In the genomic region with DNA sequence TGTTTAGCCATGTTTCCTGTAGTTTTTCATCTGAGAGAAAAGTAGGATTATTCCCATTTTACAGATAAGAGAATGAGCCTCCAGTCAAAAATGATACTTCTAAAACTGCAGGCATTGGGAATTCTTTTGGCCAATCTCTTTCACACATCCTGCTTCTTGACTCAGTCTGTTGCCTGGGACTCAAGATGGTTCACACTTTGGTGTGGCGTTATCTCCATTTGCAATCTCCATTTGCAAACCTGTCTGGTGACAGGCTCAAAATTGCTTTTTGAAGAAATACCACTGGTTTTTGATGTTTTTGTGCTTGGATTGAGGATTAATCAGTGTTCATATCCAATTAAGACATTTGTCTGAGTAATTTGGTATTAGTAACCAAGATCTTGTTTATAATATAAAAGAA, we compare ENCODE assay signal across 11 mouse cellular contexts. TPM values are rescaled to one million over a fixed set of nuclear protein-coding genes. Genes with fewer than 3 reads are reported as not detected.
A peak's percentile ranks its signal among the peaks of the same experiment; 100 is the strongest.
DNase-seq lines count a peak whose midpoint lies in the region; ATAC-seq lines count a peak whose summit lies in the region.
"Had no signal": no experiment of that assay in that cellular context is flagged by ENCODE, and none has a peak within 500 bp of the region (broad histone marks: within the 10 kb centered on the region; RNA-seq: fewer than 3 reads in every experiment).

No protein-coding gene starts in this region.

- no peak overlapping the region for H3K9ac ChIP-seq in heart, embryonic 12.5 days
- H3K9ac ChIP-seq in lung, embryonic 16.5 days (ENCODE audit: low read length) = no peak overlapping the region
- H3K9ac ChIP-seq in hindbrain, embryonic 15.5 days = no peak overlapping the region
- H3K9ac ChIP-seq in neural tube, embryonic 12.5 days = no peak overlapping the region

- no peaks in the 10 kb centered on the region for H3K27me3 ChIP-seq in heart, embryonic 12.5 days (replicated peaks)
- H3K27me3 ChIP-seq in lung, embryonic 16.5 days (ENCODE audit: control insufficient read depth, insufficient read depth, low read depth, low read length) = no peaks in the 10 kb centered on the region
- H3K27me3 ChIP-seq in hindbrain, embryonic 15.5 days = no peaks in the 10 kb centered on the region
- no peaks in the 10 kb centered on the region for H3K27me3 ChIP-seq in neural tube, embryonic 12.5 days (replicated peaks)

- no peak for DNase-seq in heart, postnatal 14 days
- no peak for DNase-seq in lung, postnatal 25 days (ENCODE audit: low spot score)
- DNase-seq in layer of hippocampus, postnatal 25 days (ENCODE audit: extremely low spot score in 1 of 2, low spot score in 1 of 2) = no peak
- DNase-seq in adrenal gland, adult 18-20 months (ENCODE audit: low spot score in 2 of 2) = no peak
- DNase-seq: cerebellum, adult 8-10 months; kidney, postnatal 25 days; lung, postnatal 36 days had no signal

- peaks cover 7% of the 10 kb centered on the region; the same call in 1 of the 2 replicates for H3K36me3 ChIP-seq in heart, embryonic 12.5 days
- H3K36me3 ChIP-seq in lung, embryonic 16.5 days (ENCODE audit: control insufficient read depth, insufficient read depth, low read length) = peaks cover 2% of the 10 kb centered on the region; the same call in 1 of the 2 replicates
- no peaks in the 10 kb centered on the region for H3K36me3 ChIP-seq in hindbrain, embryonic 15.5 days
- H3K36me3 ChIP-seq in neural tube, embryonic 12.5 days = 0 out of 2 replicates have a peak, but pooled peaks cover 3% of the 10 kb centered on the region

- no peaks in the 10 kb centered on the region for H3K9me3 ChIP-seq in heart, embryonic 12.5 days (replicated peaks)
- H3K9me3 ChIP-seq in lung, embryonic 16.5 days (ENCODE audit: control insufficient read depth, low read length) = no peaks in the 10 kb centered on the region
- no peaks in the 10 kb centered on the region for H3K9me3 ChIP-seq in hindbrain, embryonic 15.5 days
- H3K9me3 ChIP-seq in neural tube, embryonic 12.5 days = no peaks in the 10 kb centered on the region

- ATAC-seq in heart, embryonic 12.5 days (ENCODE audit: insufficient number of reproducible peaks, low FRiP score) = no peak
- no peak for ATAC-seq in lung, embryonic 16.5 days (ENCODE audit: low read depth)
- no peak for ATAC-seq in hindbrain, embryonic 15.5 days (ENCODE audit: low FRiP score, low read depth)
- no peak for ATAC-seq in neural tube, embryonic 12.5 days (ENCODE audit: low FRiP score, low read depth)

- peak overlapping the region; percentile 36; the same call in 1 of the 2 replicates for H3K4me2 ChIP-seq in heart, embryonic 12.5 days
- peak overlapping the region; percentile 27; the same call in 1 of the 2 replicates for H3K4me2 ChIP-seq in lung, embryonic 16.5 days (ENCODE audit: low read depth, low read length)
- peak overlapping the region; percentile 44 for H3K4me2 ChIP-seq in hindbrain, embryonic 15.5 days
- peak overlapping the region; percentile 62 for H3K4me2 ChIP-seq in neural tube, embryonic 12.5 days (replicated peaks)

- H3K4me3 ChIP-seq in heart, embryonic 12.5 days = peak overlapping the region; percentile 19; the same call in 1 of the 2 replicates
- H3K4me3 ChIP-seq in lung, embryonic 16.5 days (ENCODE audit: low read length) = no peak overlapping the region
- no peak overlapping the region for H3K4me3 ChIP-seq in hindbrain, embryonic 15.5 days
- peak overlapping the region; percentile 15; the same call in 1 of the 2 replicates for H3K4me3 ChIP-seq in neural tube, embryonic 12.5 days

- intact Hi-C loops in heart, postnatal 14 days (cut with DNase I) = loop anchor here (5.0 kb wide), 1 partner anchor 39 kb away; no protein-coding TSS in a partner anchor

- WGBS in heart, embryonic 12.5 days = 90% methylated on average over 1 of the region's 1 CpGs
- WGBS in lung, embryonic 16.5 days = 93% methylated on average over 1 of the region's 1 CpGs
- 75% methylated on average over 1 of the region's 1 CpGs for WGBS in hindbrain, embryonic 15.5 days
- 80% methylated on average over 1 of the region's 1 CpGs for WGBS in neural tube, embryonic 12.5 days

- H3K27ac ChIP-seq in heart, embryonic 12.5 days (ENCODE audit: poor library complexity, severe bottlenecking) = no peak overlapping the region
- H3K27ac ChIP-seq in lung, embryonic 16.5 days (ENCODE audit: low read length) = no peak overlapping the region
- H3K27ac ChIP-seq in hindbrain, embryonic 15.5 days (replicated peaks) = no peak overlapping the region
- H3K27ac ChIP-seq in neural tube, embryonic 12.5 days = no peak overlapping the region

- peaks cover 28% of the 10 kb centered on the region for H3K4me1 ChIP-seq in heart, embryonic 12.5 days (replicated peaks)
- peaks cover 31% of the 10 kb centered on the region for H3K4me1 ChIP-seq in lung, embryonic 16.5 days (replicated peaks; ENCODE audit: control insufficient read depth, insufficient read depth, low read length)
- peaks cover 46% of the 10 kb centered on the region for H3K4me1 ChIP-seq in hindbrain, embryonic 15.5 days (replicated peaks)
- peaks cover 36% of the 10 kb centered on the region for H3K4me1 ChIP-seq in neural tube, embryonic 12.5 days

RNA-seq across cellular contexts. Expression of a gene that starts 3.7 kb away (rescaled TPM):
- polyA plus RNA-seq in heart, embryonic 12.5 days (2016; fragmentation: Nextera tagmentation; extraction: Ambion mirVana) = 30.2 and 30.3 TPM in 2 replicates
- total RNA-seq in heart, postnatal 14 days (2021) = 10 to 100 TPM; 19.6 to 23.4 TPM
- polyA plus RNA-seq in lung, embryonic 16.5 days (2015; fragmentation: Nextera tagmentation; extraction: Ambion mirVana) = 20.6 and 22.2 TPM in 2 replicates
- 23.3 and 23.9 TPM in 2 replicates for polyA plus RNA-seq in hindbrain, embryonic 15.5 days (2015; fragmentation: Nextera tagmentation; extraction: Ambion mirVana)
- polyA plus RNA-seq in neural tube, embryonic 12.5 days (2016; fragmentation: Nextera tagmentation; extraction: Ambion mirVana) = 51.6 and 54.4 TPM in 2 replicates
- 10 to 100 TPM; 67.6 to 70.0 TPM for total RNA-seq in layer of hippocampus, postnatal 25 days (2021)
- total RNA-seq in adrenal gland, adult 18-20 months (2021) = 10 to 100 TPM; 24.3 to 34.4 TPM

RNA-seq across cellular contexts. Expression of a gene that starts 51.2 kb away (rescaled TPM):
- polyA plus RNA-seq in heart, embryonic 12.5 days (2016; fragmentation: Nextera tagmentation; extraction: Ambion mirVana) = 4.6 and 4.7 TPM in 2 replicates
- total RNA-seq in heart, postnatal 14 days (2021) = 1 to 10 TPM in 1 of 2 experiments, under 1 TPM in 1; 0.83 to 1.9 TPM
- 5.0 and 5.8 TPM in 2 replicates for polyA plus RNA-seq in lung, embryonic 16.5 days (2015; fragmentation: Nextera tagmentation; extraction: Ambion mirVana)
- polyA plus RNA-seq in hindbrain, embryonic 15.5 days (2015; fragmentation: Nextera tagmentation; extraction: Ambion mirVana) = 55.6 and 76.0 TPM in 2 replicates
- polyA plus RNA-seq in neural tube, embryonic 12.5 days (2016; fragmentation: Nextera tagmentation; extraction: Ambion mirVana) = 40.2 TPM in 2 replicates
- 100 to 1,000 TPM; 273 to 334 TPM for total RNA-seq in layer of hippocampus, postnatal 25 days (2021)
- 10 to 100 TPM in 1 of 2 experiments, 1 to 10 TPM in 1; 6.3 to 13.1 TPM for total RNA-seq in adrenal gland, adult 18-20 months (2021)

Comparison
In these comparisons a context has a peak if more than half of its experiments do, and no peak if none do; other contexts are left out.
1. H3K4me3 ChIP-seq: peak in heart, embryonic 12.5 days (single experiment) and neural tube, embryonic 12.5 days (single experiment); none in lung, embryonic 16.5 days (single experiment) and hindbrain, embryonic 15.5 days (single experiment).
2. Peak in every context shown above with its lines, with median percentiles within 50 percentile points of each other: H3K4me2 ChIP-seq.